Mouse (Mus musculus): ENCODE data around the gene Eps15. TPM values are rescaled to one million over a fixed set of nuclear protein-coding genes. Genes with fewer than 3 reads are reported as not detected.

Gene Eps15
- polyA plus RNA-seq, 3 experiments from 2014 or later: 68.9 to 72.9 (median 72.8) TPM

- no peak for ATAC-seq
Observed at GRCm38 (mm10) chr4:109433641-109434040, 153.6 kb downstream of the Eps15 start.

- no peak for ATAC-seq
Observed at GRCm38 (mm10) chr4:109434256-109434655, 154.2 kb downstream of the Eps15 start.

Other genes with a start within 250 kb of the Eps15 start
- 10 to 100 TPM; 75.7 to 78.9 (median 77.2) TPM for gene Osbpl9, start 78.0 kb upstream of the Eps15 start, polyA plus RNA-seq (2017; shearing (Covaris generic))
- not detected for gene Calr4, start 45.8 kb upstream of the Eps15 start, polyA plus RNA-seq (2017; shearing (Covaris generic))
- under 1 TPM in 2 of 3 experiments, not detected in 1; 0.17 to 0.41 TPM for gene Ttc39a, start 126.4 kb downstream of the Eps15 start, polyA plus RNA-seq (2017; shearing (Covaris generic))
- gene Rnf11, start 204.5 kb downstream of the Eps15 start, polyA plus RNA-seq (2017; shearing (Covaris generic)): 1 to 10 TPM; 6.3 to 8.1 (median 6.9) TPM

Measured in inflammation-experienced regulatory T-cells, adult 6 months (primary cell).